Mouse (Mus musculus) lung, postnatal 0 days (tissue): ENCODE measurements around the gene Ikzf1.

Experiments used
- CTCF ChIP-seq: IDR thresholded peaks from 2 replicates; pipeline ENCODE4 v1.5.1; 2016; ENCODE audit warnings: antibody characterized with exemption, mild to moderate bottlenecking
- EP300 ChIP-seq: IDR thresholded peaks from 2 replicates; pipeline ENCODE4 v1.6.1; 2016; ENCODE audit warnings: antibody characterized with exemption, mild to moderate bottlenecking, control low read depth

- TF ChIP-seq CTCF (no peak), EP300 (no peak)
Observed at GRCm38 (mm10) chr11:11719748-11720147, 34.9 kb downstream of the Ikzf1 start.
